Mouse (Mus musculus) kidney, postnatal 10 days (tissue): ENCODE data around the gene Ing1.
"Not testable (repeated sequence)": the region's sequence is repeated elsewhere in the genome, so short reads cannot be mapped to it uniquely, and the experiment has no call there.

ENCODE experiments used
- DNase-seq: peaks from one replicate; pipeline ENCODE4 v3.0.0; 2021; ENCODE audit warnings: mixed read lengths

Gene Ing1

DNA sequence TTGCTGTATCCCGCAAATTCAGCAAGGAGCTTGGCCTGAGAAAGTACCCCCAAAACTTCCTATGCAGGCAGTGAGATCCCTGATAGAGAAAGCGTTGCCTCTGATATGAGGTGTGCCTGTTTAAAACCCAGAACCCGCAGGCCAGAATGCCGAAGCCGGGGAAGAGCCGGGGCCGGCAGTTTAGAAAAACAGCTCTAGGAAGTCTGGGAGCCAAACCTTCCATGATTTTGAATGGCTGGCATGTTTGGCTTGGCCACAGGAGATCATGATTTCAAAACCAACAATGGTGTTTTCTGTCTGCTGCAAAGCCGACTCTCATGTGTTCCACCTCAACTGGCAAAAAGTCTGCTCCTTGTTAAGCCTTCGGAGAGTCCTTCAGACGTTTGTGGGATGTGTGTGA is 3.0 kb upstream of the Ing1 start:
- DNase-seq = no peak

DNA sequence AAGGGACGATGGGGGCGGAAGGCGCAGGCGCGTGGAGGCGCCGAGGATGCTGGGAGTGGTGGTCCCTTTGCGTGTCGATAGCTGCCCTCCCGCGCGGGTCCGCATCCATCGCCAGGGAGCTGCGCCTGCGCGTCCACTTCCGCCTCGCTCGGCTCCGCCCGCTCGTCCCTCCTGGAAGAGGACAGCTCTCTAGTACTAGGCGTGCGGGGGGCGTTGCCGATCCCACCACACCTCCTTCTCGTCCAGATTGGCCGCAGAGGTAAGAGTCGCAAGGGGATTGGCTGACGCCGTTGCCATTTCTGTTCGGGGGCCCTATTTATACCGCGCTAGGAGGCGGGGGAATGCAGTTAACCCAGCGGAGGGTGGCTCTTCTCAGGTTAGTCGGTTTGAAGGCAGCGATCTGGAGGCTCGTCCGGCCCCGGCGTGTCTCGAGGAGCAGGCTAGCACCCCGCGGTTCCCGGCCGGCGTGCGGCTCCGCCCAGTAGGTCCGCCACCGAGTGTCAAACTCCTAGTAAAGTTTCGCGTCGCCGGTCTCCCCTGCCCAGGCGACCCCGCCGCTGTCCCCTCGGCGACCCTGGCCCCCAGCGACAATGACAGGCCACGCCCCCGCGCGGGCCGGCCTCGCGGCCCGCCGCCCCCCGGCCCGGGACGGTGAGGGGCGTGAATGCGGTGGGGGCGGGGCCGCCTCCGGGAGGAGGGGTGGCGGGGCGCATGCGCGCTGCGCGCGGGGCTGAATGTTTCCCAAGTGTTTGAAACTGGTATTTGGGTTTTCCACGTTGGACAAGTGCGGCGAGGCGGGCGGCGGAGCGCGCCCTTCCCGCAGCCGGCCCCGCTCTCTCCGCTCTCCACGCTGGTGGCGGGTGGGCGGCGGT is 585 bp downstream of the Ing1 start:
- DNase-seq = peak; percentile 100

DNA sequence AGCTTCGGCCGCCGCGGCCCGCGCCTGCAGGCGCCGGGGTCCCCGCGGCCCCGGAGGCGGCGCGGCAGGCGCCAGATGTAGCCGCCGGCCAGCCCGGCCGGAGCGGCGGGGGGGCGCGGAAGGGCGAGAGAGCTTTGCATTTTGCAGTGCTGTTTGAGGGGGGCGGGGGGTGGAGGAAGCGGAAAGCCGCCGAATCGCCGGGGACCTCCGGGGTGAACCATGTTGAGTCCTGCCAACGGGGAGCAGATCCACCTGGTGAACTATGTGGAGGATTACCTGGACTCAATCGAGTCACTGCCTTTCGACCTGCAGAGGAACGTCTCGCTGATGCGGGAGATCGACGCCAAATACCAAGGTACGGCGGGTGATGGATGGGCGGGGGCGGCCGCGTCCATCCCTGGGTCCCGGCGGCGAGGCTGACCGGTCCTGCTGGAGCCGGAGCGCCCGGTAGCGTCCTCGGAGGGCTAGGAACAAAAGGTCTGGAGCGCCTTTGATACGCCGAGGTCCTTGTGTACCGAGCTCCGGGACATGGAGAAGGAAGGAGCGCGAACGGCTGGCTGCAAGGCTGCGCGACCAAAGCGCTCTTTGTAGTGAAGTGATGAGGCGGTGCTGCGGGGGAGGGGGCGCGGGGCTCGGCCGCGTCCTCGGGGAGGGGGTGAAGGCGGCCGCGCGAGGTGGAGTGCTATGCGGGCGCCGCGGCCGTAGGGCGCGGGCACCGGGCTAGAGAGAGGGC is 1.5 kb downstream of the Ing1 start:
- peak; percentile 77 for DNase-seq

DNA sequence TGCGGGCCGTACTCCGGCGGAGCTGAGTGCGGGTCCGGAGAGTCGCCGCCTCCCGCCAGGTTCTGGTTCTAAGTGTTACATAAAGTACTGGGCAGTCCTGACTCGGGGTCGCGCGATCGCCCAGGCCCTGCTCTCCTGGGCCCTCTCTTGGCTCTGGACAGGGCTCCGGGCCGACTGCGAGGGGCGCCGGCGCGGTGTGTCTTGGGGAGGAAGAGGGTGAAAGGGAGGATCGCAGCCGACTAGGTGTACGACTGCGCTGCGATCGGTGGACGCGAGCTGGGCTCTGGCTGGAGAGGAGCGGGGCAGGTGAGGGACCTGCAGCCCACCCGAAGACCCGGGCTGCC is 2.0 kb downstream of the Ing1 start:
- no peak for DNase-seq

DNA sequence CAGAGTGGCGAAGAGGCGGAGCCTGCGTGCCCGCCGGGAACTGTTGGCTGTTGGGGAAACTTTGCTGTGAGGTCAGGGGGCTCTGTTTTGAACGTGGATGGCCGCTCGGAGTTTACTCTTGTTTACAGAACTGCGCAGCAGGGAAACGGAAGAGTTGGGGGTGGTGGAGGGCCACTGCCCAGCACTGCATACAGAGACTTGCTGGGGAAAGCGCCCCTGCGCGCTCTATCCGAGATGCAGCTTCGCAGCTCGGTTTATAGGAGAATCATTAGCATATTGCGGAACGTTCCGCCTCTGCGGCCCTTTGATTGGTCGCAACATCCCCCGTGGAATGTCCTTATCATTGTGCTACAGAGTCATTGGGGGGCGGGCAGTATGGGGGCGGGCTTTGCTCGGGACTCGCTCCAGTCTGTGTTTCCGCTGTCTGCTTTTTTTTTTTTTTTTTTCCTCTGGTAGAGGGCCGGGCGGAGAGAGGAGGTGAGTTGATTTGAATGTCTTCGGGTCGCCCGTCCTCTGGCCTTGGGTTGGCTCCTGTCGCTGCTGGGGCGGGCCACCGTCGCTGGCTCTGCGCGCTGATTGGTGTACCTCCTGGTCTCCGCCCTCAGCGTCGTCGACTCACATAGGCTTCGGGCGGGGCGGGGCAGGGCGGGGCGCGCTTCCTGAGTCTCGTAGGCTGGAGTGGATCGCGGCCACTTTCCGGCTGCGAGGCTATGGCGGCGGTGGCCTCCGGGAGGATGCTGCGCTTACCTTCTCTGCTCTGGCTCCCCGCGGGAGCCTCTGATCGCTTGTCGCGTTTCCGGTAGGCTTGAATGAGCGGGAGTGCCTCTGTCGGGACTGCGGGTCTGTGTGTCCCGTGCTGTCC is 2.6 kb downstream of the Ing1 start:
- peak; percentile 98 for DNase-seq

DNA sequence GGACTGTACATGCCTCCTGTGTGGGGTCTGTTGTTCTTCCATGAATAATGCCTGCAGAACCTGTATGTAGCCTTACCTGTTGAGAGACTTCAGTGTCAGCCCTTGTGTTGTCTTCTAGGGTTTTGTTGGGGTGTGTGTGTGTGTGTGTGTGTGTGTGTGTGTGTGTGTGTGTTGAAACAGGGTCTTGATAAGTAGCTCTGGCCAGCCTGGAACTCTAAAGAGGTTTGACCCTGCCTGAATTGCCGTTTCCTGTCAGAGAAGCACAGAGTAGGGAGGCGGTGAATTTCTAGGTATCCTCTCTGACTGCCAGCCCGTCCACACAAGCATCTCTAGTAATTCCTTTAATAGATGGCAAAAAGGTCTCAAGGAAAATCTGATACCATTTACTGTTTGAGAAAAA is 4.1 kb downstream of the Ing1 start:
- DNase-seq = no peak

DNA sequence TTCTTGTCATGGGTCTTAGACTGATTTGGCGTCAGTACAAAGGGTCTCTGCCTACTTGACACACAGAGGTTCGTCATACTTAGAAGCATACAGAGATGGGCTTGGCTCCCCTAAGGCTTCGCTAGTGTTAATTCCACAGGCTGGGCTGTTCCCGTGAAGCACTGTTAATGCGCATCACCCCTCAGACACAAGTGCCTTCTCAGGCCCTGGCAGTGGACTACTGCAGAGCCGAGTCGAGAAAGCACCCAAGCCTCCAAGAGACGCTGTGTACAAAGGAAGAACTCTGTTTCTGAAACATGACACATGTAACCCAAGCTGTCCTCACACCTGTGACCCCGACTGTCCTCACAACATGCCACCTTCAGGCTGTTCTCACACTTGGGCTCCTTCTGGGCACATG is 4.8 kb downstream of the Ing1 start:
- DNase-seq = no peak

DNA sequence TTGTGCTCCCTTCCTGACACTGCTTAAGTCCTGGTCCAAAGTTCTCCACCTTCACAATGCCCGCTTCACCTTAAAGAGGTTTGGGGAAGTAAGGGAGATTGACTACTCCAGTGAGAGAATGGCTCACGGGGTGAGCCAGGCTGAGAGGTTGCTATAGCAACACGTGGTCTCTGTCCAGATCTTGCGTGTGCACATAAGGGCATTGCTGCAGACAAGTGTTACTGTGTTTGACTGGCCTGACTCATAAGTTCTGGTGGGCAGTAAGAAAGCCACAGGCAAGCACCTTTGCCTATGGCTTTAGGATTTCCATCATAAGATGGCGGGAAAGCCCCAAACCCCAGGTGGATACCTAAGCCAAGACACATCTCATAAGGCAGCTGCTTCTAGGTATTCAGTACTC is 8.9 kb downstream of the Ing1 start:
- no peak for DNase-seq

DNA sequence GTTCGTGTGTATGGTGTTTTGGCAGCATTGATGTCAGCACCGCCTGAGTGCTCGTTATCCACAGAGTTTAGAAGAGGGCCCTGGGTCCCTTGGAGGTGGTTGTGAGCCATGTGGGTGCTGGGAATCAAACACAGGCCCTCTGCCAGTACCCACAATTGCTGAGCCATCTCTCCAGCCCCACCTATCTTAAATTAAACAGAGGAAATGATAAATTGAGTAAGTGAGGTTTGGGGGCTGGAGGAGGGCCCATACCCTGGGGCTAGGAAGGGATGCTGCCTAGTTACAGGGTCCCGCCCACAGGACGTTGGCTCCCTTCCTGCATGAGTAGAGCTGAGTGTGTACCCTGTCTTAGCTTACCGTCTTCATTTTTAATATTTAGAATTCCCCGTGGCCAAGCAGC is 9.3 kb downstream of the Ing1 start:
- no peak for DNase-seq

DNA sequence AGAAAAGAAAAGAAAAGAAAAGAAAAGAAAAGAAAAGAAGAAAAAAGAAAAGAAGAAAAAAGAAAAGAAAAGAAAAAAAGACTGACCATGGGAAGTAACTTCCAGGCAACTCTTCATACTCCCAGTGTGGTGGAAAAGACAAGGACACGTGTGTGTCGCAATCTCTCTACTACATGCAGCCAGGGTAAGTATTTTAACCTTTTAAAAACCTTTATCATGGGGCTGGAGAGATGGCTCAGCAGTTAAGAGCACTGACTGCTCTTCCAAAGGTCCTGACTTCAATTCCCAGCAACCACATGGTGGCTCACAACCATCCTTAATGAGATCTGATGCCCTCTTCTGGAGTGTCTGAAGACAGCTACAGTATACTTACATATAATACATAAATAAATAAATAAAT is 12.8 kb downstream of the Ing1 start:
- not testable (repeated sequence) for DNase-seq

DNA sequence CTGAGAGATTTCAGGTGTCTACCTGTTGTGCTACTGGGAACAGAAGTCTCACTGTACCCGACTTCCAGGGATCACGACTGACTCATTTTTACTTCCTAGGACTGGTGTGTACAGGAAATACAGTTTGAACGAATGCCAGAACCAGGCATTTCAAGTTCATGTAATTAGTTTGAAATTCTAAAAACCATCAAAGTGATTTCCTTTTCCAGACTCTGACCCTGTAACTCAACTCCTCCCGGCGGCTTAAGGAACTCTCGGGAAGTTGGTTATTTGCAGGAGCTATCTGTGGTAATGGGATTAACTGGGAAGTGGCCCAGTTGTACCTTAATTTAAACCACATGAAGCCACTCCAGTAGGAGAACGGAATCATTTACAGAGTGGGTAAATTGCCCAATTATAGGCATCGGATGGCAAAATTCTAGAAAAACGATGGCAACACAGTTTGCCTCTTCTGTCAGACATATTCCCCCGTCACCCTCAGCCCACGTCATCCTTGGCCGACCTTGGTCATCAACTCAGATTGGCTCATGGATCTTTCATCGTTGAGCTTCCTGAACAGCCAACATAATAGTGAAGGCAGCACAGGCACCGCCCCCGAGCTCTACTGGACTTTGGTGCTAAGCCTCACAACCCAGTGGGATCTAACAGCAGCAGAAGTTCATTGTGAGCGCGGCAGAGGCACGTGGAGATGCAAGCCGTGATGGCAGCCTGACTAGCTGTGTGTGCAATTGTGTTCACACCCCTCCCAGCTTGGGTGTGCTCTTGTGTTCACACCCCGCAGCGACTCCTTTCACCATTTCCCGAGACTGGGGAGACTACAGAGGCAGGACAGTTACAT is 14.1 kb downstream of the Ing1 start:
- peak; percentile 7 for DNase-seq

DNA sequence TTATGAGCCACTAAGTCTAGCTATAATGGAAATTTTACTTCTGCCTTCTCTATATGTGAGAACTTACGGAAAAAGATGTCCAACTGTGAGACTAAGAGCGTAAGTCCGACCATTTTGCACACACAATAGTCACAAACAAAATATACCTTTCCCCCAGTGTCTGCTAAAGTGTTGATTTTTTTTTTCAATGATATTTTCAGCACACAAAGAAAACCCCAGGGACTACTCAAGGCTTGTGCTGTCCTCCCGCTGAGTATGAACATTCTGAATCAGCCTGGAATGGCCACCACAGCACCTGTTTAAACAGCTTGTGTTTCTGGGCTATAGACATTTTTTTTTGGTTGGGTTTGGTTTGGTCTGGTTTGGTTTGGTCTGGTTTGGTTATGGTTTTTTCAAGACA is 15.4 kb downstream of the Ing1 start:
- DNase-seq = no peak

DNA sequence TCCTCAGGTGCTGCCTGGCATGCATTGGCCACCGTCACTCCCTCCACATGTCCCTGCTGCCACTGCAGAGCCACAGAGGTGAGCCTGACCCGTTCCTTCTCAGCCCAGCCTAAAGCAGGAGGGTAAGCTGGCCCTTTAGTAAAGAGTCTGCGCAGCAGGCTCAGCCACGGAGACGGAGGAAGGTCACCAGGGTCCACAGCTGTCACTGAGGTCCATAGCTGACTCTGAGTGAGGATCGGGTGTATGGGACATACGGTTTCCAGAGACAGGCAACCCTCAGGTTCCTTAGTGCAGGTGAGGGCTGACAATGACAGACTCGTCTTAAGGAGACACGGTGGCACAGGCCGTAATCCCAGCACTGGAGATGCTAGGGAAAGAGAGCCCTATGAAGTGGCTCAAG is 16.6 kb downstream of the Ing1 start:
- DNase-seq = no peak

DNA sequence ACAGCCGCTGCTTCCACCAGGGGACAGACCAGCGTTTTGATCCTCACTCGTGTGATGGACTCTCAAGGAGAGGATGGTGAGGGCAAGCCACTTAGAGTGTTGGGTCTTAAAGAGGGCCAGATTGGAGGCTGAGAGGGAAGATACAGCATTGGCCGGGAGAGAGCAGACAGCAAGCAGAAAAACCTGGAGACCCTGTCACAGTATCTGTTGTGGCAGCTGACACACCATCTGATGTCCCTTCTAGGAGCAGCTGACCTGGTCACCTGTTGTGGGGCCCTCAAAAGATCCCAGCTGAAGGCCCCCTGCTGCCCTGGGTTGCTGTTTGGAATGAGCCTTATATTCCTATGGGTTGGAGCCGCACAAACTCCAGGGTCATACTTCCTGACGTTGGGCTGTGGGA is 17.1 kb downstream of the Ing1 start:
- no peak for DNase-seq

DNA sequence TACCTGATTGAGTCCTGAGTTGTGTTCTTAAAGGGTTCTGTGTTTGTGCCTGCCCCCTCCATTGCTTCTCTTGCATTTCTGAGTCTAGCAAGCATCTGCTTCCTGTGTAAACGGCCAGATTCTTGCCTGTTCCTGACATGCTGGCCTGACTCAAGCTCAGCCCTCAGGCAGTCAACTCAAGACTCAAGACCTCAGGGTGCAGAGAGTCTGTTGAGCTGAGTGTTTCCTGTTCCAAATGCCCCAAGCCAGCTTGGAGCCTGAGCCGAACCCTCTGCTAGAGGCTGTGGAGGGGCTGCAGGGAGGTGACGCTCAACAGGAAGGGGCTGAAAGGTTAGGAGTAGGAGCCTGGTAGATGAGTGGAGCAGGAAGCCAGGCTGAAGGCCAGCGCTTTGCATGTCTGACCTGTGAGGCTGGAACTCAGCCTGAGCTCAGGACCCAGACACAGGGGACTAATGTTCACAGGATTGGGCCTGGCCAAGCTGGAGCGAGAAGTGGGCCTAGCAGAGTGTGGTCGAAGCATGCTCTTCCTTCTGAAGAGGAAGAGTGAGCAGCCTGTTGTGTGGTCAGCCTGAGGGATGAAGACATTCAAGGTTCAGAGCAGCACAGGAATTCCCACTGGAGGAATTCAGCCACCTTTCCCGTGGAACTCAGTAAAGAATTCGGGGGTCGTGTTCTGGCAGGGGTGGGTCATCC is 19.7 kb downstream of the Ing1 start:
- peak; percentile 34 for DNase-seq

DNA sequence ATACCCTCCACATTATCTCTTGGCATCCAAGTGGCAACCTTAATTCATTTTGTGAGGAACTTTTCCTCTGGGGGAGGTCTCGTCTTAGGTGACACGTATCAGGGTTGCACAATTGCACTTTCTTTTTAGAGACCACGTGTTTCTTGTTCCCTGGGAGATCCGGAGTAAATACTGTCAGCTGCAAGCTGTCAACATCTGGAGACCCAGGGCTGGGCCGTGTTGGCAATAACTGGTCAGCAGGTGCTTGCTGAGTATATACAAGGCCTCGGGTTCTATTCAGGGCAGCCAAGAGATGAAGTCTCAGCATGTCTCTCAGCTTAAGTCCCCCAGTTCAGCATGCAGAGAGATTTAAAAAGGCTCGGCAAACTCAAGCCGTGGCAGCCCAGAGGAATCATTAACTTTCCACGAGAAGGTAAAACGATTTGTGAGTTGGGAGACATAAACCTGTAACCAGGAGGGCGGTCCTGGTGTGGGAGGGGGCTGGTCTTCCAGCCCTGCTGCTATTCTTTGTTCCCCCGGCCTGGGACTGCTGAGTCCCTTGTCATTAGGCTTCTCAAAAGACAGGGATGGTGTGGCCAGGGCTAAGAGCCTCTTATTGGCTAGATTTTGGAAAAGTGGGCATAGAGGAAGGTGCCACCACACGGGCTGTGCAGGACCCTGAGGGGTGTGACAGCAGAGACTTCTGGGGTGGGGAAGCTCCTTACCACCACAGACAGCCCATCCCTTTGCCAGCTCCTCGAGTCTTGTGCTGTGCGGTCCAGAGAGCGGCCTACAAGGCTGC is 20.4 kb downstream of the Ing1 start:
- DNase-seq = no peak

DNA sequence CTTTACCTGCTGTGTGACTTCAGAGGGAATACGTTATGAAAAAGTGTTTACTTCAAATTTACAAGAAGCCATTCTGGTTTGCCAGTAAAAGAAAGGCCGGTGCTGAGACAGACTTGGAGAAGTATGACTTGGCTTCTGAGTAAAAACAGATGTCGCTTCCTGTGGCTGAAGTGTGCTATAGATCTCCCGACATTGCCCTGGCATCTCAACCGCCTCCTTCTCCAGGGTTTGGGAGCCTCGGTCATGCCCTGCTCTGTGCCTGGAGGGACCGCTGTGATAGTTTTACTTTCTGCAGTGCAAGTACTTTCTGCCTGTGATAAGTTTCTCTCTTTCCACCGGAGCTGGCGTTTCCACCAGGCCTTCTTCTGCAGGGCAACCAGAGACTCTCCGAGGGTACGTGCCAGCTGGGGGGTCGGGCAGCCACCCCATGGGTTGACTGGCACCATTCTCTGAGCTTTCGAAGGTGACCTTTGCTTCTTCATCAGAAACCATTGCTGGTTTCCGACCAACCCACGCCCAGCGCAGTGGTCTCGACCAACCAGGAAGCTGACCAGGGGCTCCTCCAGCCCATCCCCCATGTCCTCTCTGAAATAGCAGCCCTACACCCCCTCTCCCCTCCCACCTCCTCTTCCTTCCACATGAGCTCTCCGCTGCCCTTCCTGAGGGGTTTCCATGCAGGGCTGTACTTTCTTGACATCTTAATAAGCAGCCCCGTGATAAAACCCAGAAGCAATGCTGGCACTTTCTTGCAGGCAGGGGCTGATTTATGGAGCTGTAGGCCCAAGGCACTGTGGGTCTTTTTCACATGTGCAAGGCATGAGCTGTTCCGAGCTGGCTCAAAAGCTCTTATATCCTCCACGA is 30.4 kb downstream of the Ing1 start:
- no peak for DNase-seq

DNA sequence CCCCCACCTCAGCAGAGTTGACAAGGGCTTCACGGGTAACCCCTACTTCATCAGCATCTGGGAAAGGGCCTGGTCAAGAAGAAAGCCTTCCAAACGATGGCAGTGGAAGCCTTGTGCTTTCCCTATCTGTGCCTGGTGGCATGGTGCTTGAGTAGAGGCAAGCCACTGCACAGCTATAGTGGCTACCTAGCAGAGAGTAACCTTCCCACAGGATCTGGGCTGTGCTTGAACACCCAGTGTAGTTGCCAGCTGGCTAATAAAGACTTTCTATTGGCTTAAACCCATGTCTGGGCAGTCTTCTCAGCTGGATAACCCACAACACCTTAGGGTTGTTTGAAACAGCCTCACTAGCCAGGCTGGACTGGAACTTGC is 31.0 kb downstream of the Ing1 start:
- DNase-seq = no peak

DNA sequence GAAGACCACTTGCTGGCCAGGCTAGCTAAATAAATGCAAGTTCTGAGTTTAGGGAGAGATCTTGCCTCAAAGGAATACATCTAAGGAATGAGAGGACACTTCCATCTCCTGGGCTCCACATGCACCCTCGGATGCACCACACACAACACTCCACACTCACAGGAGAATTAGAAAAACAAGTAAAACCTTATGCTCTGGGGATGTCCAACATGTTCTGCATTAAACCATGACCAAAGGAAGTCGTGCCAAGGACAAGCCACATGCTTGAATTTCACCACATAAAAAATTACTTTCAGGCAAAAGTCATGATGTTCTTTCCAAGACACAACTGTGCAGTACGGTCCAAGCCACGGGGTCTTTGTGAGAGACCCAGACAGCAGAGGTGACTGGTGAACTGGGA is 36.5 kb downstream of the Ing1 start:
- DNase-seq = no peak

DNA sequence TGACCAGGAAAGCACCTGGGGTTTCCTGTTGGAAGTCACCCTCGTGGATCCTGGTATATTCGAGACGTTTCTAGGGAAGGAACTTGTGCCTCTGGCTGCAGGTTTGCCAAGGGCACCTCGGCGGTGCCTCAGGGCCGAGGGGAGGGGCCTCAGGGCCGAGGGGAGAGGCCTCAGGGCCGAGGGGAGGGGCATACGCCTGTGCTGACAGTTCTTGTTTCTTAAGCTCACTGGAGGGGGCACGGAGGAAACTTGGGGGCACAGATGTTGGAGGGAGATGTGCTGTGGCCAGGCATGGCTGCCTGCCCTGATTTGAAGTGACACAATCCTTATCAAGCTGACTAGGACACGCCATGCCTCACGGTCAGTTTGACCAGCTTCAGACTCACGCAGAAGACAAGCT is 36.9 kb downstream of the Ing1 start:
- DNase-seq = no peak
